Mouse (Mus musculus) heart, embryonic 13.5 days (tissue): ENCODE measurements around the gene Smyd3. TPM values are rescaled to one million over a fixed set of nuclear protein-coding genes. Genes with fewer than 3 reads are reported as not detected.

Experiments
- ATAC-seq: fragments of 200-750 bp; cut with Nextera tagmentation; 2 replicates; pipeline ENCODE4 v1.8.0; 2017; ENCODE audit warnings: moderate TSS enrichment; ENCODE audit not compliant: insufficient number of reproducible peaks, low FRiP score, low TSS enrichment; ENCODE audit errors: extremely low read depth
- H3K27ac ChIP-seq: fragments of 300-500 bp; sonication (generic); replicated peaks from 2 replicates; pipeline ENCODE4 v1.5.1; 2015; ENCODE audit warnings: moderate library complexity, mild to moderate bottlenecking, inconsistent platforms
- H3K27me3 ChIP-seq: fragments of 300-500 bp; sonication (generic); replicated peaks from 2 replicates; pipeline ENCODE4 v1.6.1; 2015; ENCODE audit warnings: mild to moderate bottlenecking, inconsistent platforms
- H3K36me3 ChIP-seq: fragments of 300-500 bp; sonication (generic); 2 replicates; pipeline ENCODE4 v1.6.1; 2015; ENCODE audit warnings: mild to moderate bottlenecking, inconsistent platforms
- H3K4me1 ChIP-seq: fragments of 300-500 bp; sonication (generic); 2 replicates; pipeline ENCODE4 v1.6.1; 2015; ENCODE audit warnings: inconsistent platforms
- H3K4me2 ChIP-seq: fragments of 300-500 bp; sonication (generic); 2 replicates; pipeline ENCODE4 v1.6.1; 2015; ENCODE audit warnings: inconsistent platforms, mild to moderate bottlenecking, moderate library complexity
- H3K4me3 ChIP-seq: fragments of 300-500 bp; sonication (generic); 2 replicates; pipeline ENCODE4 v1.5.1; 2015; ENCODE audit warnings: moderate library complexity, mild to moderate bottlenecking, inconsistent platforms
- H3K9ac ChIP-seq: fragments of 300-500 bp; sonication (generic); 2 replicates; pipeline ENCODE4 v1.6.1; 2015; ENCODE audit warnings: inconsistent platforms, mild to moderate bottlenecking, moderate library complexity
- H3K9me3 ChIP-seq: fragments of 300-500 bp; sonication (generic); 2 replicates; pipeline ENCODE4 v1.6.1; 2016; ENCODE audit warnings: inconsistent platforms
- WGBS: fragments of 180-500 bp; shearing (Covaris S2); methylation state at CpG from one replicate; pipeline ENCODE4 v1.1.7; 2015; ENCODE audit warnings: mixed read lengths; 5-methylcytosine and 5-hydroxymethylcytosine counted together
- polyA plus RNA-seq: library from polyadenylated mRNA; unstranded; fragments of >200 nt; fragmentation: Nextera tagmentation; extraction: Ambion mirVana; gene quantifications from 2 replicates; pipeline ENCODE4 v1.2.1, GENCODE M21; 2015

Smyd3 gene
- polyA plus RNA-seq, 1 experiment from 2014 or later, result 9.6 TPM

GRCm38 (mm10) chr1:179282821-179283220 is 235.0 kb downstream of the Smyd3 start:
- Histone ChIP-seq H3K9me3 (no peaks in the 10 kb centered on the region), H3K36me3 (no peaks in the 10 kb centered on the region), H3K4me1 (peaks cover 25% of the 10 kb centered on the region), H3K4me2 (peak overlapping the region; percentile 24), H3K27ac (peak overlapping the region; percentile 73), H3K27me3 (no peaks in the 10 kb centered on the region), H3K9ac (peak overlapping the region; percentile 21; the same call in 1 of the 2 replicates), H3K4me3 (no peak overlapping the region)
- ATAC-seq, result 0 out of 2 replicates have a peak, but pooled peaks have one; percentile 19
- 31% methylated on average over 5 of the region's 5 CpGs for WGBS

- peak overlapping the region; percentile 73 for H3K27ac ChIP-seq
- H3K36me3 ChIP-seq, result no peaks in the 10 kb centered on the region
- H3K4me2 ChIP-seq, result no peak overlapping the region
- ATAC-seq, result no peak
- no peak overlapping the region; the same call in 1 of the 2 replicates for H3K9ac ChIP-seq
- 45% methylated on average over 13 of the region's 13 CpGs for WGBS
- H3K4me3 ChIP-seq, result no peak overlapping the region
- H3K4me1 ChIP-seq, result peaks cover 25% of the 10 kb centered on the region
- no peaks in the 10 kb centered on the region for H3K9me3 ChIP-seq
- no peaks in the 10 kb centered on the region for H3K27me3 ChIP-seq
These were observed 236.3 kb downstream of the Smyd3 start for GRCm38 (mm10) chr1:179281401-179282121.

- no peak overlapping the region for H3K4me3 ChIP-seq
- no peaks in the 10 kb centered on the region for H3K36me3 ChIP-seq
- H3K9me3 ChIP-seq, result no peaks in the 10 kb centered on the region
- WGBS, result 91% methylated on average over 4 of the region's 4 CpGs
- no peak overlapping the region for H3K4me2 ChIP-seq
- no peak overlapping the region for H3K27ac ChIP-seq
- H3K4me1 ChIP-seq, result peaks cover 25% of the 10 kb centered on the region
- H3K27me3 ChIP-seq, result no peaks in the 10 kb centered on the region
- ATAC-seq, result no peak
- no peak overlapping the region for H3K9ac ChIP-seq
These were observed 238.7 kb downstream of the Smyd3 start for GRCm38 (mm10) chr1:179279116-179279515.

GRCm38 (mm10) chr1:179277346-179277745 is 240.5 kb downstream of the Smyd3 start:
- no peaks in the 10 kb centered on the region for H3K36me3 ChIP-seq
- 88% methylated on average over 9 of the region's 9 CpGs for WGBS
- H3K4me3 ChIP-seq, result no peak overlapping the region
- H3K4me1 ChIP-seq, result peaks cover 12% of the 10 kb centered on the region
- no peak overlapping the region for H3K4me2 ChIP-seq
- H3K27me3 ChIP-seq, result no peaks in the 10 kb centered on the region
- no peak overlapping the region for H3K27ac ChIP-seq
- H3K9ac ChIP-seq, result no peak overlapping the region
- H3K9me3 ChIP-seq, result no peaks in the 10 kb centered on the region
- ATAC-seq, result no peak

GRCm38 (mm10) chr1:179276866-179277265 is 241.0 kb downstream of the Smyd3 start:
- ATAC-seq, result no peak
- no peak overlapping the region for H3K9ac ChIP-seq
- WGBS, result 86% methylated on average over 1 of the region's 1 CpGs

GRCm38 (mm10) chr1:179272926-179273325 is 244.9 kb downstream of the Smyd3 start:
- Histone ChIP-seq H3K4me2 (no peak overlapping the region), H3K27ac (no peak overlapping the region), H3K4me3 (no peak overlapping the region), H3K9ac (no peak overlapping the region), H3K9me3 (peaks cover 21% of the 10 kb centered on the region), H3K36me3 (no peaks in the 10 kb centered on the region), H3K27me3 (no peaks in the 10 kb centered on the region), H3K4me1 (no peaks in the 10 kb centered on the region)
- 85% methylated on average over 4 of the region's 4 CpGs for WGBS
- no peak for ATAC-seq

More at GRCm38 (mm10) chr1:179276866-179277265, 241.0 kb downstream of the Smyd3 start:
- H3K36me3 ChIP-seq, result no peaks in the 10 kb centered on the region
- no peaks in the 10 kb centered on the region for H3K9me3 ChIP-seq
- H3K27me3 ChIP-seq, result no peaks in the 10 kb centered on the region
- no peak overlapping the region for H3K27ac ChIP-seq
- H3K4me2 ChIP-seq, result no peak overlapping the region
- peaks cover 7% of the 10 kb centered on the region for H3K4me1 ChIP-seq
- H3K4me3 ChIP-seq, result no peak overlapping the region

GRCm38 (mm10) chr1:179272351-179272750 is 245.5 kb downstream of the Smyd3 start:
- peaks cover 27% of the 10 kb centered on the region for H3K9me3 ChIP-seq
- no peak overlapping the region for H3K27ac ChIP-seq
- no peaks in the 10 kb centered on the region for H3K27me3 ChIP-seq
- H3K4me3 ChIP-seq, result no peak overlapping the region
- no peak for ATAC-seq
- no peaks in the 10 kb centered on the region for H3K36me3 ChIP-seq
- no peak overlapping the region for H3K9ac ChIP-seq
- H3K4me1 ChIP-seq, result no peaks in the 10 kb centered on the region
- no peak overlapping the region for H3K4me2 ChIP-seq

GRCm38 (mm10) chr1:179266936-179267335 is 250.9 kb downstream of the Smyd3 start:
- Histone ChIP-seq H3K27ac (no peak overlapping the region), H3K4me1 (peaks cover under 1% of the 10 kb centered on the region; the same call in 1 of the 2 replicates), H3K4me3 (no peak overlapping the region), H3K27me3 (no peaks in the 10 kb centered on the region), H3K9me3 (peaks cover 31% of the 10 kb centered on the region), H3K9ac (no peak overlapping the region), H3K36me3 (no peaks in the 10 kb centered on the region), H3K4me2 (no peak overlapping the region)
- 71% methylated on average over 3 of the region's 3 CpGs for whole genome bisulfite sequencing
- ATAC-seq, result no peak

GRCm38 (mm10) chr1:179261496-179261966 is 256.3 kb downstream of the Smyd3 start:
- Histone ChIP-seq H3K4me3 (no peak overlapping the region), H3K4me2 (no peak overlapping the region), H3K4me1 (peaks cover 8% of the 10 kb centered on the region), H3K9ac (no peak overlapping the region), H3K27me3 (no peaks in the 10 kb centered on the region), H3K9me3 (0 out of 2 replicates have a peak, but pooled peaks cover 6% of the 10 kb centered on the region), H3K27ac (no peak overlapping the region), H3K36me3 (no peaks in the 10 kb centered on the region)
- 60% methylated on average over 11 of the region's 11 CpGs for WGBS
- no peak for ATAC-seq

GRCm38 (mm10) chr1:179255826-179256512 is 261.9 kb downstream of the Smyd3 start:
- H3K4me3 ChIP-seq, result no peak overlapping the region
- no peaks in the 10 kb centered on the region for H3K36me3 ChIP-seq
- no peak overlapping the region for H3K4me2 ChIP-seq
- no peak overlapping the region for H3K27ac ChIP-seq
- H3K4me1 ChIP-seq, result peaks cover 4% of the 10 kb centered on the region; the same call in 1 of the 2 replicates
- no peak overlapping the region for H3K9ac ChIP-seq
- WGBS, result 84% methylated on average over 11 of the region's 11 CpGs
- no peaks in the 10 kb centered on the region for H3K27me3 ChIP-seq
- 0 out of 2 replicates have a peak, but pooled peaks cover 6% of the 10 kb centered on the region for H3K9me3 ChIP-seq
- no peak for ATAC-seq

- ATAC-seq, result no peak
- no peak overlapping the region for H3K4me2 ChIP-seq
- H3K4me3 ChIP-seq, result no peak overlapping the region
- H3K27me3 ChIP-seq, result no peaks in the 10 kb centered on the region
- WGBS, result 75% methylated on average over 3 of the region's 3 CpGs
- H3K4me1 ChIP-seq, result peaks cover 16% of the 10 kb centered on the region
- no peak overlapping the region for H3K9ac ChIP-seq
- no peaks in the 10 kb centered on the region for H3K9me3 ChIP-seq
- no peak overlapping the region for H3K27ac ChIP-seq
- H3K36me3 ChIP-seq, result no peaks in the 10 kb centered on the region
These were observed 263.3 kb downstream of the Smyd3 start for GRCm38 (mm10) chr1:179254531-179254930.
